Mouse (Mus musculus): ENCODE data around the gene Elp4.

Gene Elp4

GRCm38 (mm10) chr2:105680999-105681710 lies 223.2 kb downstream of the Elp4 start:
- DNase-seq, result no peak

- DNase-seq, result no peak
Observed at GRCm38 (mm10) chr2:105680146-105680998, 224.0 kb downstream of the Elp4 start.

GRCm38 (mm10) chr2:105679331-105679730 lies 225.0 kb downstream of the Elp4 start:
- DNase-seq, result no peak

GRCm38 (mm10) chr2:105678880-105679321 lies 225.5 kb downstream of the Elp4 start:
- no peak for DNase-seq

GRCm38 (mm10) chr2:105678306-105678705 lies 226.1 kb downstream of the Elp4 start:
- no peak for DNase-seq

GRCm38 (mm10) chr2:105677434-105678105 lies 226.8 kb downstream of the Elp4 start:
- DNase-seq, result no peak

- no peak for DNase-seq
Observed at GRCm38 (mm10) chr2:105676909-105677433, 227.4 kb downstream of the Elp4 start.

- DNase-seq, result no peak
Observed at GRCm38 (mm10) chr2:105676080-105676908, 228.1 kb downstream of the Elp4 start.

- no peak for DNase-seq
Observed at GRCm38 (mm10) chr2:105675730-105676079, 228.7 kb downstream of the Elp4 start.

GRCm38 (mm10) chr2:105674875-105675729 lies 229.3 kb downstream of the Elp4 start:
- DNase-seq, result peak; percentile 76

- no peak for DNase-seq
Observed at GRCm38 (mm10) chr2:105674061-105674874, 230.1 kb downstream of the Elp4 start.

- no peak for DNase-seq
Observed at GRCm38 (mm10) chr2:105673631-105674060, 230.7 kb downstream of the Elp4 start.

GRCm38 (mm10) chr2:105673054-105673453 lies 231.3 kb downstream of the Elp4 start:
- DNase-seq, result no peak

GRCm38 (mm10) chr2:105672596-105672960 lies 231.8 kb downstream of the Elp4 start:
- no peak for DNase-seq

GRCm38 (mm10) chr2:105671798-105672595 lies 232.4 kb downstream of the Elp4 start:
- DNase-seq, result no peak

- no peak for DNase-seq
Observed at GRCm38 (mm10) chr2:105671116-105671797, 233.1 kb downstream of the Elp4 start.

GRCm38 (mm10) chr2:105670731-105671095 lies 233.7 kb downstream of the Elp4 start:
- no peak for DNase-seq

GRCm38 (mm10) chr2:105669881-105670730 lies 234.3 kb downstream of the Elp4 start:
- DNase-seq, result no peak

Measured in right cerebral cortex, postnatal 25 days (tissue).